Mouse (Mus musculus): Measurements from ENCODE around the gene Med20.
"Not testable (repeated sequence)": the region's sequence is repeated elsewhere in the genome, so short reads cannot be mapped to it uniquely, and the experiment has no call there.

Gene Med20

DNA sequence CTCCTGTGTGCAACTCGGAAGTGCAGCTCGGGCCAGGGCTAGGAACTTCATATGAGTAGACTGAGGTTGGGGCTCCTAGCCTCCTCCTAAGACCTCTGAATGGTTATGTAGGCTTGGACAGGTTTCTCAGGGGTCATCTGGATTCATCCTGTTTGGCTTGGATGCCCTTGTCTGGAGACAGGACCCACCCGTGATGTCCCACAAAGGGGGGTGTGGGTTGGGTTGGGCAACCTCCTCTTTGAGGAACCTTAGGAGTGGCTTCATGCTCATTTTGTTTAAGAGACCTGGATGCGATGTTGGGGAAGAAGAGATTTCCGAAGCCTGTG, 14.6 kb upstream of the Med20 start:
- DNase-seq (ENCODE audit: low spot score in 2 of 2), result no peak

DNA sequence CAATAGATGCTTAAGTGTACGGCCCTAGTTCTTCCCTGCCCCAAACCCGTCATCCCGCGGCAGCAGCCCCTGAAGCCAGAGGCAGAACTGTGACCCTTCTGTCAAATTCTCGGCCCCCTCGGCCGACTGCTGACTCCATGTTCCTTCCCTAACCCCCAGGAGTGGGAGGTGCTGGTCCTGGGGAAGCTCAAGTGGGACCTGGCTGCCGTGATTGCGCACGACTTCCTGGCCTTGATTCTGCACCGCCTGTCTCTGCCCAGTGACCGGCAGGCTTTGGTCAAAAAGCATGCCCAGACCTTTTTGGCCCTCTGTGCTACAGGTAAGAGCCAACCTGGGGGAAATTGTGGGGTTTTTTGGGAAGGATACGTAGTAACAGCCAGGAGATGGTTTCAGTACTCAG, 14.1 kb upstream of the Med20 start:
- no peak for DNase-seq (ENCODE audit: low spot score in 2 of 2)

DNA sequence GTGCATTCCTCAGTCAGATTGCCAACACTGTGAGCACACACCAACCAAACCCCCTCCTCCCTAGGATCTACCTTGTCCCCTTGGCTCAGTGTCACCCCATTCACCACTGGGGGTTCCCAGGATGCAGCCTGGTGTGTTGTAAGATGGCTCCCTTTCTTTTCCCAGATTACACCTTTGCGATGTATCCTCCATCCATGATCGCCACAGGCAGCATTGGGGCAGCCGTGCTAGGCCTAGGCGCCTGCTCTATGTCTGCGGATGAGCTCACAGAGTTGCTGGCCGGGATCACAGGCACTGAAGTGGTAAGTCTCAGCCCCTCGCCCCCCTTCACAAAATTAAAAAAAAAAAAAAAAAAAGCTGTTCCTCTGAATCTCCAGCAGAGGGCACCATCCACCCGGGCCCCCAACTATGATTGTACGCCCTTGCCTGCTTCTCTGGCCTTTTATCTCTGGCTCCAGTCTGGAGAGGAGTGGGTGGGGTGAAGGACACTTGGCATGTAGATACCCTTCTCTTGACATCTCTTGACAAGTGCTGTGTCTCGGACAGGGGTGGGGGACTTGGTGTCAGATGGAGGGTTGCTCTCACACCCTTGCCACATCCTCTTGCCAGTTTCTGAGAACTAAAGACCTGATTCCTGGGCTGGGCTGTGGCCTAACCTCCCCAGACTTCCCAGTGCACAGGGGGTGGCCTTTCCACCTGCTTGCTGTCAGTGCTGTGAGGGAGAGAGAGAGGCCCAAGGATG, 13.4 kb upstream of the Med20 start:
- DNase-seq (ENCODE audit: low spot score in 2 of 2), result no peak

DNA sequence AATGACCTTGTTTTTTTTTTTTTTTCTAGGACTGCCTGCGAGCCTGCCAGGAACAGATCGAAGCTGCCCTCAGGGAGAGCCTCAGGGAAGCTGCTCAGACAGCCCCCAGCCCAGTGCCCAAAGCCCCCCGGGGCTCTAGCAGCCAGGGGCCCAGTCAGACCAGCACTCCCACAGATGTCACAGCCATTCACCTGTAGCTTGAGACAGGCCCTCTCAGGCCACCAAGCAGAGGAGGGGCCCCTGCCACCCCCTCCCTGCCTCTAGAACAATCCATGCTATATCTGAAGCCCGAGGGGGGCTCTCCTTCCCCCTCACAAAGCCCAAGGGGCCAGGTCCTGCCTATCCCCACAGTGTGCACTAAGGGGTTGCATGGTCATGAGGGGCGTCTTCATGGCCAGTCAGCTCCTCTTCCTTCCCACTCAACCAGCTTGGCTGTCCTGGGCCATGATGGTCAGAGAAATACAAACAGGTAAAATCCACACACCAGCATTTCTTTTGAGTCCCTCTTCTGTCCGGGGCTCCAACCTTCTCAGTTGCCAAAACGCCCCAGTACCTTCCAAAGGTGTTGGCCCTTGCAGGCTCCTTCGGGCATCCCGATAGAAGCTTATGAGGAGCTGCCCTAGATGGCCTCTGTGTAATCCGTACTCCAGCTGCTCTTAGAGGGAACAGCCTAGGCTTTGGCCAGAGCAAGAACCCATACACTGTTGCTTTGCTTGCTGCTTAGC, 12.6 kb upstream of the Med20 start:
- DNase-seq (ENCODE audit: low spot score in 2 of 2), result not testable (repeated sequence)

DNA sequence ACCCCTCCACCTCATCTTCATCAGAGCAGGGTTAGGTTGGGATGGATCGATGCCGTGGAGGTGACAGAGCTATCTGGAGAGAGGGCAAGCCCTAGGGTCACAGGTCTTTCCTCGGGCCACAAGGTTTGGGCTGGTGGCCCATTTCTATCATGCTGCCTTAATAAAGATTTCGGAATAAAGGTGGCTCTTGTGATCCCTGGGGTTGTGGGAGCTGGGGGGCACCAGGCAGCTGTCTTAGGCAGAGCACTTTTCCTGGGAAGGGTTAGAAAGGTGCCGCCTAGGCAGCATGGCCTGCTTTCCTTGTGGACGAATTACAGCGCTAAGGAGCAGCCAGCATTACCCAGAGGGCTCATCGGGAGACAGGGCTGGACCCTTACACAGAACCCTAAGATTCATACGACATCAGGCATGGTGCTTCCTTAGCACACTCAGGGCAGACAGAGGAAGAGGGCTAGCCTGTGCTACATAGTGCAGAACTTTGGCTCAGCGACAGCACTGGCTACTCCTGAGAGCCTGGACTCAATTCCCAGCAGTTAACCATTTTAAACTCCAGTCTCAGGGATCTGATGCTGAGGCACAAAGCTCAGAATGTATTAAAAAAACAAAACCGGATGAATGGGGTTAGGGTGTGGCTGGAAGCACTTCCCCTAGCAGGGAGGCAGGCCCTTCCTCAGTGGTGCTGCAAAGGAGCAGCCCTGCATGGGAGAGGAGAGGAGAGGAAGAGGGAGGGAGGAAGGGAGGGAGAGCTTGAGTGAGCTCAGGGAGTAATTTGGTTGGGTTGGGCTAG, 11.7 kb upstream of the Med20 start:
- no peak for DNase-seq (ENCODE audit: low spot score in 2 of 2)

DNA sequence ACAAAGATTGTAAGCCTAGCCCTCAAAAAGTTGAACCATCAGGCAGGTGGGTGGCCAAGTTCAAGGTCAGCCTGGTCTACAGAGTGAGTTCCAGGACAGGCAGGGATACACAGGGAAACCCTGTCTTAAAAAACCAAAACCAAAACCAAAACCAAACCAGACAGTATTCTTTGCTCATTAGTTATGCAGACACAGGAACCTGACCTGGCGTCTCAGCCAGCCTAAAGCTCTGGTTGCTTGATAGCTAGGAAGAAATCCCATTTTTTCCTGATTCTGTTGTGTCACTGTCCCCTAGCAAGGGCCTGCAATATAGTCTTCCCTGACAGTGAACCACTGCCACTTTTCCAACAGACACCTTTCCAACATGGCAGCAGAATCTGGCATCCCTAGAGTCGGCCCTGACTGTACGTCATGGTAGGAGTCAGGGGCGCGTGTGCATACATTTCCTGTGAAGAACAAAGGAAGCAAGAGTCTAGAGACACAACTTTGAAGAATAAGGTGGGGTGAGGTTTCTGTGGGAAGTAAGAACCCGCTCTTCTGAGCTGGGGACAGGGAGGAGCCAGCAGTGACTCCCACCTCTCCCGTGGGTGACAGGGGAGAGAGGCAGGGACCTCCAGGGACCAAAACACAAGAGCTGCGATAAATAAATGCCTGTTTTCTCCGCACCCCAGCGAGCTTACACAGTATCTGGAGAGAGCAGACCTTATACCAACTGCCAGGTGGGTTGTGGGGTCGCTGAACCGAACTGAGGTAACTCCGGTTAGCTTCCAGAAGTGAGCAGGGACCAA, 10.6 kb upstream of the Med20 start:
- no peak for DNase-seq (ENCODE audit: low spot score in 2 of 2)

DNA sequence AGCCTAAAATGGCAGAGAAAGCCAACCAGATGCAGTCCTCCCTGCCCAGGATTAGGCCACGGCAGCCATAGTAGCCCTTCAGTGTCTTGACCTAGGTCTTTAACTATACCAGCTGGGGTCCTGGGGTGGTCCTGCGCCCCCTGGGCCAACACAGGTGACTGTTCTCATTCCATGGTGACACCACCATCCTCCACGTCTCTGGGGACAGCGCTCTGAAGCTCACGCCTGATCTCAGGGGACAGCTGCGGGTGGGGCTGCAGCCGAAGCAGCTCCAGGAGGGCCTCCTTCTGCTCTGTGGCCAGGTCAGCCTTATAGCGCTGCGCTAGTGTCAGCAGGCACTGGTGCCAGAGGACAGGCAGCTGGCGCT, 10.0 kb upstream of the Med20 start:
- DNase-seq (ENCODE audit: low spot score in 2 of 2), result no peak

DNA sequence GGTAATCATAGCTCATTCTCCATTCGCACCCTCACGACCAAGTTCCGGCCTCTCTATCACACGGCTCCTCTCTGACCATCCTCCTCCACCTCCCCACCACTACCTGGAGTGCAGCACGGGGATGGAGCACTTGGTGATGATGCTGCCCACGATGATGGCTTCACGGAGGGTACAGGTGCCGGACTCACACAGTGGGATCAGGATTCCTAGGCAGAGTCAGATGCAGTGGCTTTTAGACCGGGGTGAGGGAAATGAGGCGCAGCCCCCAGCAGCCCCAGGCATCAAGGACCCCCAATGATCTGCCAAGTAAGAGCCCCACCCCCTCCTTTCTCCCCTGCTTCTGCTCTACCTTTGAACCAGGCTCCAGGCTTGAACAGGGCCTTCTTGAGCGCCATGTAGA, 9.1 kb upstream of the Med20 start:
- no peak for DNase-seq (ENCODE audit: low spot score in 2 of 2)

DNA sequence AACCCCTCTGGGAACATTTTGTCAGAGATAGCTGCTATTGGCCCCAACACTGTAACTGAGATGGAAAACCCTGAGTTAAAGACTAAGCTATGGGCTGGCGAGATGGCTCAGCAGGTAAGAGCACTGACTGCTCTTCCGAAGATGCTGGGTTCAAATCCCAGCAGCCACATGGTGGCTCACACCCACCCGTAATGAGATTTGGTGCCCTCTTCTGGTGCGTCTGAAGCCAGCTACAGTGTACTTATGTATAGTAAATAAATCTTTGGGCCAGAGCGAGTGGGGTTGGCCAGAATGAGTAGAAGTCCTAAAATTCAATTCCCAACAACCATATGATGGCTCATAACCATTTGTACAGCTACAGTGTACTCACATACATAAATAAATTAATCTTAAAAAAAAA, 5.2 kb upstream of the Med20 start:
- no peak for DNase-seq (ENCODE audit: low spot score in 2 of 2)

DNA sequence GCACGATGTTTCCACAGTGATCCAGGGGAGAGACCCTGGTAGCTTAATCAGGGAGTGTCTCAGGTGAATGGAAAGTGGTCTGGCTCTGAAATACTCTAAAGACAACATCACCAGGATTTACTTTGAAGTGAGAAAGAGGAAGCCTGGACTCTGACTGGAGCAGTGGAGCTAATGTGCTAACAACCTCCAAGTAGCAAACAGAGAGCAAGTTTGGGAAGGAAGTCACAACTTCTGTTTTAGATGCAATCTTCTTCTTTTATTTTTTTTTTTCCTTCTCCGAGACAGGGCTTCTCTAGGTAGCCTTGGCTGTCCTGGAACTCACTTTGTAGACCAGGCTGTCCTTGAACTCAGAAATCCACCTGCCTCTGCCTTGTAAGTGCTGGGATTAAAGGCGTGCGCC, 2.2 kb upstream of the Med20 start:
- no peak for DNase-seq (ENCODE audit: low spot score in 2 of 2)

DNA sequence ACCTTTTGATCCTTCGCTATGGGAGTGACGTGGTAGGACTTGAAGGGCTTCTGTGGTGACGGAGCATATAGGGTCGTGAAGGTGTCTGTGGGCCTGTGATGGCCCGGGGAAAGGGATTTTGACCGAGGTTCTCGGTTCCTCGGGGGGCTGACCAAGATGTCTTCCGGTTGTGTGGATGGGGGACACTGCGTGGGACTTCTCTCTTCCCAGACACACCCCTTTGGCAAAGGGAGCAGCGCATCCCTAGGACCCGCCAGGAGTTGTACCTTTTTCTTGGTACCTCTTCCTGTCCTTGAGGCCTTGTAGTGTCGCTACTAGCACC, 240 bp downstream of the Med20 start:
- DNase-seq (ENCODE audit: low spot score in 2 of 2), result no peak

DNA sequence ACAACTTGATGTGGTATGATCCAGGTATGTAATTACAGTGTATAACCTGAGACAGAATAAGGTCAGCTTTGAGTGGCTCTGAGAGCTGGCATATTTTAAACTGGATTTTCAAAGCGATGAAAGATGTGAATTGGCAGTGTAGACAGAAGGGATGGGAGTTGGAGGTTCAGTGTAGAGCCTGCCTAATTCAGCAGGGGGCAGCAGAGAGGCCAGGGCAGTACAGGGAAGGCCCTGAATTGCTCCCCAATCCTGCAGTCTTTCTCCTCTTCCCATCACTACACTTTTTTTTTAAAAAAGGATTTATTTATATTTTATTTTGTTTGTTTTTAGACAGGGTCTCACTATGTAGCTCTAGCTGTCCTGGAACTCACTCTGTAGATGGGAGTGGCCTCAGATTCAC, 2.6 kb downstream of the Med20 start:
- DNase-seq (ENCODE audit: low spot score in 2 of 2), result no peak

DNA sequence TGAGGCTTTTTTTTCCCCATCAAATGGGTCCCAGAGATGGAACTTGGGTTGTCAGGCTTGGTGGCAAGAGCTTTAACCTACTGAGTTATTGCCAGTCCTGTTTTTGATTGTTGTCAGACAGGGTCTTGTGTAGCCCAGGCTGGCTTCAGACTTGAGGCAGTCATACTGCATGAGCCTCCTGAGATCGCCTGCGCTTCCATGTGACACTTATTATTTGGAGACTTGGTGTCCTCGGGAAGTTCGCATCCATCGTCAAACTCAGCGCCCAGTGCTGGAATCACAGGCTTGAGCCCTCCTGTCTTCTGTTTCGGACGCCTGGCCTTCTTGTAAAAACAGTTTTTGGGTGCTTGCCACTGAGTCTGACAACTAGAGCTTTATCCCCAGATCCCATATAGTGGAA, 4.7 kb downstream of the Med20 start:
- no peak for DNase-seq (ENCODE audit: low spot score in 2 of 2)

DNA sequence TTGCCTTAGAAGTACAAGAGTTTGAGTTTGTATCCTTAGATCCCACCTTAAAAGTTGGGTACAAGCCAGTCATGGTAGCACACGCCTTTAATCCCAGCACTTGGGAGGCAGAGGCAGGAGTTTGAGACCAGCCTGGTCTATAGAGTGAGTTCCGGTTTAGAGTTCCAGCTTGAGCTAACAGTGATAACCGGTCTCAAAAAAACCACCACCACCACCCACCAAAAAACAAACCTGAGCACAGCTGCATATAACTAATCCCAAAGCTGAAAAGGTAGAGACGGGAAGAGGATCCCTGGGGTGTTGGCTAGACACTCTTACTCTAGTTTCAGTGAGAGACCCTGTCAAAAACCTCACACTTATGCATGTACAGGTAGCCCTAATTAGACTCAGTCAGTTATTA, 5.3 kb downstream of the Med20 start:
- DNase-seq (ENCODE audit: low spot score in 2 of 2), result no peak

DNA sequence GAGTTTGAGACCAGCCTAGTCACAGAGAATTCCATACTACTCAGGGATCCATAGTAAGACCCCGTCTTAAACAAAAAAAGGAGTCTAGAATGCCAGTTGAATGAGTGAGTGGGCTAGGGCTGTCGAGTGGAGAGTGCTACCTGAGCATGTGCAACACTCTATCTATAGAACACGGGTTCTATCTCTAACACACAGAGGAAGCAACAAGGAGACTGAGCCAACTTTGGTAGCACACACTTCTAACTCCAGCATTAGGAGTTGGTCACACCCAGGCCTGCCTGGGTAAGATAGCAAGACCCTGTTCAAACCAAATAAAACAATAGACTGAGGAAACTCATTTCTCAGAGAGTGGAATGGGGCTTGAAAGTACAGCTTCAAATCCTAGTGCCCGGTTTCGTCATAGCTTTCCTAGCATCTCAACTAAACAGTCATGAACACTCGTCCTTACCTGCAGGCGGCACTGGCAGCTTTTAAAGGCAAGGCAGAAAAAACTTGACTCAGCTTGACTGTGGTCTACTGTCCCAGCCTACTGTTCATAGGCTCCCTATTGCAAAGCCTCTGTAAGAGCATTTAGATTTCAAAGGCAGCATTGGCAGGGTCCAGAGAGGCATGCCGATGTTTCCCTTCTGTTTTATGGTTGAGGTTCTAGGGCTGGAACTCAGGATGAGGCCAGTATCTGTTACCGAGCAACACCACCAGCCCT, 6.4 kb downstream of the Med20 start:
- DNase-seq (ENCODE audit: low spot score in 2 of 2), result no peak

DNA sequence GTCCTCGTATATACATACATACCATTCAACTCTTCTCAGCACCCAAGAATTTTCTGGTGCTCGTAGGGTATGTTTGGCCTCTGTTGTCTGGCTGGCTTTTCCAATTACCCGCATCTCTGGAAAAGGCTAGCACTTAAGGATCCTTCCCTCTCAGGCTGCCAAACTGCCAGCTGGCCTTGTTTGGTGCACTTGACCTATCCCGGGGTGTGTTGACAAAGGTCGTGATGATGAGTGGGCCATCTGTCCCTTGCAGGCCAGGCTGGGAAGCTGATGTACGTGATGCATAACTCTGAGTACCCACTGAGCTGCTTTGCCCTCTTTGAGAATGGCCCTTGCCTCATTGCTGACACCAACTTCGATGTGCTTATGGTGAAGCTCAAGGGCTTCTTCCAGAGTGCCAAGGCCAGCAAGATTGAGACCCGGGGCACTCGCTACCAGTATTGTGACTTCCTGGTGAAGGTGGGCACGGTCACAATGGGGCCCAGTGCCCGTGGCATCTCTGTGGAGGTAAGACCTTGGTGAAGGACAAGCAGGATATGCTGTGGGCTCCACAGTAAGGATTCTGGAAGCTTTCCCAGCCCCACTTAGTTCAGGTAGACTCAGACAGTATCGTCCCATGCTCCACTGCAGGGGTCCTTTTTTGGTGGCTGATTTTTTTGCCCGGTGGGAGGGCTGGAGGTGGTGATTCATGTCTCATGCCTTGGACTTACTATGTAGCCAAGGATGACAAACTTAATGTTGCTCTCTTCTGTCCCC, 7.4 kb downstream of the Med20 start:
- no peak for DNase-seq (ENCODE audit: low spot score in 2 of 2)

DNA sequence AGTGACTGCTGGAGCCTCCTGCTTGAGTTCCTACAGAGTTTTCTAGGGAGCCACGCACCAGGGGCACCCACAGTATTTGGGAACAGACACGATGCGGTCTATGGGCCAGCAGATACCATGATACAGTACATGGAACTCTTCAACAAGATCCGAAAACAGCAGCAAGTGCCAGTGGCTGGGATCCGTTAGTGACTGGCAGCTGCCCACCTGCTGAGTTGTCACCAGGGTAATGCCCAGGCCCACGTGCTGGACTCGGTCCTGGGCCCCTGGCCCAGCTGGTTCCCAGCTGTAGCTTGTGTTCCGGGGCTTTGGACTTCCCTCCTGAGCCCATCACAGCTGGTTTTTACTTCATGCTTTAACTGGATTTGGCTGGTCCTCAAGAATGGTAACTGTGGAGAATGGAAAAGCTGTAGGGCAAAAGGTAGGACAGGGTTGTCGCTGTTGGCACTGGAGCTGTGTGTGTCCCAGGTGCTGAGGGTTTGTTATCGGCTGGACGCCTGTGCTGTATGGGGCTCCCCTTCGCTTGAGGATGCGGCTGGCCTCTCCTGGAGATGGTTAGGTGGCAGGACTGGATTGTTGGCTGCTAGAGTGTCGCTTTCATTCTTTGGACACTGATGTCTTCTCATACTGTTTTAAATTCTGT, 11.7 kb downstream of the Med20 start:
- DNase-seq (ENCODE audit: low spot score in 2 of 2), result no peak

DNA sequence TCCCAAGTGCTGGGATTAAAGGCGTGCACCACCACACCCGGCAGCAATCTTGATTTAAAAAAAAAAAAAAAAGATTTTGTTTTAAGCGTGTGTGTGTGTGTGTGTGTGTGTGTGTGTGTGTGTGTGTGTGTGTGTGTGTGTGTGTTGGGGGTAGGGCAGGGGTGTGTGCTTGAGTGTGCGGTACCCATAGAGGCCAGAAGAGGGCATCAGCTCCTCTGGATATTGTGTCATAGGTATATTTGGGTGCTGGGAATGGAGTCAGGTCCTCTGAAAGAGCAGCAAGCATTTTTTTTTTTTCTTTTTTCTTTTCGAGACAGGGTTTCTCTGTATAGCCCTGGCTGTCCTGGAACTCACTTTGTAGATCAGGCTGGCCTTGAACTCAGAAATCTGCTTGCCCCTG, 13.2 kb downstream of the Med20 start:
- DNase-seq (ENCODE audit: low spot score in 2 of 2), result not testable (repeated sequence)

DNA sequence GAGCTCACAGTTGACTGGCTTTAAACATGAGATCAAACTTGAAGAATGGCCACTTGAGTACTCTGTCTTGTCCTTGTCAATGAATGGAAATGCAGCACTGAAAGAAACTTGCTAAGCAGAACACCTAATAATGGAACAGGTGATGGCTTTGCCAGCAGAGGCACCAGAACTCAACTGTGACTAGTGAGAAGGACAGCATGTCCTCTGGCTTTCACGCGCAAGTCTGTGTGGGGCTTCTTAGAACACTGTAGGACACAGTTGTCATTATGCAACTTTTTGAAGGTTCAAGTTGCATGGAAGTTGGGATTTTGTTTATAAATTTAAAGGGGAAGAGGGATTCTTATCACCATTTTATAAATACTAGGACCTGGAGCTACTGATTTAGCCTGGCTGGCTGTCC, 13.7 kb downstream of the Med20 start:
- no peak for DNase-seq (ENCODE audit: low spot score in 2 of 2)

DNA sequence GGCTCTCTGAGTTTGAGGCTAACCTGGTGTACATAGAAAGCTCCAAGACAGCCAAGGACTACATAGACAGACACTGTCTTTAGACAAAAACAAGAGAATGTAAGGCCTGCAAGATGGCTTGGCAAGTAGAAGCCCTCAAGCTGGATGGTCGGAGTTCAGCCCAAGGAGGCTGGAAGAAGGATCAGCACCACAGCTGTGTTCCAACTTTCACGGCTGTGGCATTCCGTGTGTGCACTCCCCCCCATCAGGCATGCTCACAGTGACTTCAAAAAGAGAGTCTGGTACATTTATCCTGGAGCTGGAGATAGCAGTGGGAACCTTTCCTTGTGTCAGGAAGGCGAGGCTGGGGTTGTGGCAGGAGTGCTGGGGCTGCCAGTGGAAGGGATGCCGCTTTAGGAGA, 14.6 kb downstream of the Med20 start:
- no peak for DNase-seq (ENCODE audit: low spot score in 2 of 2)

DNA sequence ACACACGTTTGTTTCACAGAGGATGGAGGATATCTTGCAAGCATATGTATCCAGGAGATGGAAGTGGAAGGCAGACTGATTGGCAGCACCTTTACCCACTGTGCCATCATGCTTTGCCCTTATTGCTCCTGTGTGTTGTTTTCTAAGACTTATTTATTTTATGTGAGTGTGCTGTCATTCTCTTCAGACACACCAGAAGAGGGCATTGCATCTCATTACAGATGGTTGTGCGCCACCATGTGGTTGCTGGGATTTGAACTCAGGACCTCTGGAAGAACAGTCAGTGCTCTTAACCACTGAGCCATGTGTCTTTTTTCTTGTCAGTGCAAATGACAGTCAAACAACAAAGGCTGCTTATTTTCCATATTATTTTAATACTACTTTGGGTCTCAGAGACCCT, 16.4 kb downstream of the Med20 start:
- no peak for DNase-seq (ENCODE audit: low spot score in 2 of 2)

Data from right cerebral cortex, postnatal 36 days (tissue).